Mouse (Mus musculus): ENCODE measurements around the gene Hltf.
"Not testable (repeated sequence)": the region's sequence is repeated elsewhere in the genome, so short reads cannot be mapped to it uniquely, and the experiment has no call there.

The Hltf gene

GRCm38 (mm10) chr3:20057306-20058196 lies at the start of gene Hltf:
Gene Hltf, plus strand, starts transcription at chr3:20057811.
- DNase-seq (ENCODE audit: low read depth, low spot score), result peak; percentile 98

- DNase-seq (ENCODE audit: low read depth, low spot score), result peak; percentile 21
These were observed 47.1 kb upstream of the Hltf start for GRCm38 (mm10) chr3:20010464-20010863.

- not testable (repeated sequence) for DNase-seq (ENCODE audit: low read depth, low spot score)
These were observed 46.7 kb upstream of the Hltf start for GRCm38 (mm10) chr3:20010905-20011304.

- no peak for DNase-seq (ENCODE audit: low read depth, low spot score)
These were observed 43.2 kb upstream of the Hltf start for GRCm38 (mm10) chr3:20014454-20014853.

GRCm38 (mm10) chr3:20018076-20018475 lies 39.5 kb upstream of the Hltf start:
- no peak for DNase-seq (ENCODE audit: low read depth, low spot score)

GRCm38 (mm10) chr3:20023832-20024231 lies 33.8 kb upstream of the Hltf start:
- peak; percentile 99 for DNase-seq (ENCODE audit: low read depth, low spot score)

- no peak for DNase-seq (ENCODE audit: low read depth, low spot score)
These were observed 31.1 kb upstream of the Hltf start for GRCm38 (mm10) chr3:20026481-20026880.

- DNase-seq (ENCODE audit: low read depth, low spot score), result no peak
These were observed 30.5 kb upstream of the Hltf start for GRCm38 (mm10) chr3:20026996-20027689.

GRCm38 (mm10) chr3:20027788-20028187 lies 29.8 kb upstream of the Hltf start:
- DNase-seq (ENCODE audit: low read depth, low spot score), result peak; percentile 53

- no peak for DNase-seq (ENCODE audit: low read depth, low spot score)
These were observed 29.0 kb upstream of the Hltf start for GRCm38 (mm10) chr3:20028640-20029039.

- no peak for DNase-seq (ENCODE audit: low read depth, low spot score)
These were observed 26.8 kb upstream of the Hltf start for GRCm38 (mm10) chr3:20030807-20031206.

GRCm38 (mm10) chr3:20033761-20034718 lies 23.6 kb upstream of the Hltf start:
- DNase-seq (ENCODE audit: low read depth, low spot score), result no peak

GRCm38 (mm10) chr3:20034719-20035404 lies 22.7 kb upstream of the Hltf start, which contains the start of gene Hps3:
Gene Hps3, minus strand, starts transcription at chr3:20035315.
- DNase-seq (ENCODE audit: low read depth, low spot score), result peak; percentile 92

- DNase-seq (ENCODE audit: low read depth, low spot score), result no peak
These were observed 21.5 kb upstream of the Hltf start for GRCm38 (mm10) chr3:20036069-20036468.

GRCm38 (mm10) chr3:20041461-20041860 lies 16.1 kb upstream of the Hltf start:
- DNase-seq (ENCODE audit: low read depth, low spot score), result not testable (repeated sequence)

GRCm38 (mm10) chr3:20044736-20045135 lies 12.9 kb upstream of the Hltf start:
- DNase-seq (ENCODE audit: low read depth, low spot score), result peak; percentile 60

GRCm38 (mm10) chr3:20058197-20058541 lies 558 bp downstream of the Hltf start:
- no peak for DNase-seq (ENCODE audit: low read depth, low spot score)

GRCm38 (mm10) chr3:20076145-20077053 lies 18.8 kb downstream of the Hltf start:
- DNase-seq (ENCODE audit: low read depth, low spot score), result peak; percentile 11

GRCm38 (mm10) chr3:20082161-20082560 lies 24.6 kb downstream of the Hltf start:
- no peak for DNase-seq (ENCODE audit: low read depth, low spot score)

- DNase-seq (ENCODE audit: low read depth, low spot score), result no peak
These were observed 46.2 kb downstream of the Hltf start for GRCm38 (mm10) chr3:20103830-20104229.
